Mouse (Mus musculus): Measurements from ENCODE around the gene Hsd17b14.

Gene Hsd17b14

DNA sequence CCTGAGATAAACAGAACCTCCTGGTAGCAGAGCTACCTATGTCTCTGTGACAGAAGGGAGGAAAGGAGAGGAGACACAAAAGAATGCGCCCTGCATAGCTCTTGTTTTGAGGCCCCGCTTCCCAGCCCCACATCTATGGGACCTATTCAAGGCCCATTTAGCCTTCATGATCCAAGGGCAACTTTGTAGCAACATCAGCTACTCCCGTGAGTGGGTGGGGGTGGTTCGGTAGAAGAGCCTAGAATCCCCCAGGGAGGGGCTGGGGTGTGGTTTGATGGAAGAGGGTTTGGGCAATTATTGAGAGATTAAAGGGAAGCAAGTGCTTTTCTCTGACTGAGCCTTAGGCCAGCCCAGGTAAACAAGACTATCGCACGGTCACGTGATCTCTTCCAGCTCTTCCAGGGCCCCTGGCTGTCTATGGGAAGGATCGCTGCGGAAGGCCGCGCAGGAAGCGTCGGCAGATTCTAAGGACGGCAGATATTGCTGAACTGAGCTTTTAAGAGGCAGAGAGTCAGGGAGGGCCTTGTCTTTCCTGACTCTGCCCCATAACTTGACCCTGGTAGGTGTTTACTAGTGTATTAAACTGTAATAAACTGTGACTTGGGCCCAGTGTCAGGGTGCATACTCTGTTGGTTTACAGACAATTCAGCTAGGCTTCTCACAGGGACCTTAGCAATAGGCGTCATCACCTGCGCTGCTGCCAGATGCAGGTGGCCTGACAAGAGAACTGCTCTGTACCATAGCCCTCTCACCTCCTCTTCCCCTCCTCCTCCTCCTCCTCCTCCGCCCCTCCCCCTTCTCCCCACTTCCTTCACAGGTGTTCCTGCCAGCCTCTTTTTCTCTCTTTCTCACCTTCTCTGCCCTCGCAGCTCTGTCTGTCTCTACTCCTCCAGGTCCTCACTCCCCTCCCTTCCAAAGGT lies 44.5 kb downstream of the Hsd17b14 start:
- DNase-seq (ENCODE audit: low read depth, low spot score) = no peak

DNA sequence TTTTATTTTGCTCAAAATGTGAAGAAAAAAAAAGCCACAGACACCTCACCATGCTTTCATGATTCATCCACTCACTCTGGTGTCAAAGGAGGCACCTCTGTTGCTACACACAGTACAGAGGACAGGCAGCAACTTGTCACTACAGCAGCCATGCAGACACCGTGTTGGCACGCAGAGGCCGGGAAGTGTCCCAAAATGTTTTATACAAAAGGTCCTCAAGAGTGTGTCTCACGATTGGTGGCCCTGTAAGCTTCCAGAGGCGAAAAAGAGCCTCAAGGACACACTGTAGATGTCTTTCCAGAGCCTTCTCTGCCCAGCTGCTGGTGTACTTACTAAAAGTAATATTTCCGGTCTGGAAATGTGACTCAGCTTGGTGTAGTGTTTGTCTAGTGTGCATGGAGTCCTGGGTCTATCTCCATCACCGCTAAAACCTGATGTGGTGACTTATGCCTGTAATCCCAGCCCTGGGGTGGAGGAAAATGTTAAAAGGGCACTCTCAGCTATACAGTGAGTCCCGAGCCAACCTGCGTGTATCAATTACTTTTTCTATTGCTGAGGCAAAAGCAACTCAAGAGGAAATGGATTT lies 51.1 kb downstream of the Hsd17b14 start:
- DNase-seq (ENCODE audit: low read depth, low spot score) = no peak

DNA sequence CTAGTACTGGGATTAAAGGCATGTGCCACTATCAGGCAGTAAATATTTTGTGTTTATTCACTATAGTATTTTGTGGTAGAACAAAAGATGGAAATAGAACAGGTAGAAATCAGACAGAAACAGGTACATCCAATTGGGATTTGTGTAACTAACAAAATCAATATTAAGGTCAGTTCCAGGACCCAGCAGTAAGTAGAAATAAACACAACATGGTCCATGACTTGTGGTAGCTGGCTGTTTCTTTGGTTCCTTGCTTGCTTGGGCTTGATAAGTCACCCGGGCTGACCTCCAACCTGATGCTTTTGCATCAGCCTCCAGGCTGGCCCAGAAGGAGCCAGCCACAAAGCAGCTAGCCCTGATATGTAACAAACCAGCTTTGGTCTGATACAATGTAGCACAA lies 54.8 kb downstream of the Hsd17b14 start:
- DNase-seq (ENCODE audit: low read depth, low spot score) = no peak

DNA sequence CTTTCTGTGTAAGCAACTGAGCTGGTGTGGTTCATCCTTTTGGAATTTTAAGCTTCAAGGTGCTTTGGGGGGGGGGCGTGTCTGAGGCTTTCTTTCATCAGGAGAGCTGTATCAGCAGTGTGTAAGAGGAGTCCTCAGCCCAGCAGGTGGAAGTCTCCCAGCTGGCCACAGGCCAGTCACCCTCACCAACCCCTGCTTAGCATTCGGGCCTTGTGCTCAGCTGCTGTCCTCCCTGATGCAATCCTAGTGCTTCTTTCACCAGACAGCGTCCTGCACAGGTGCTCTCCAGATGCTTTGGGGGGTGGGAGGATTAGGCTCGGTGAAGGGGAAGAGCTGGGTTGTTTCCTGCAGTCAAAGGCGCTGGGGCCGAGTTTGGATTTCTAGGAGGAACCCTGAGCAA lies 61.6 kb downstream of the Hsd17b14 start:
- peak; percentile 61 for DNase-seq (ENCODE audit: low read depth, low spot score)

DNA sequence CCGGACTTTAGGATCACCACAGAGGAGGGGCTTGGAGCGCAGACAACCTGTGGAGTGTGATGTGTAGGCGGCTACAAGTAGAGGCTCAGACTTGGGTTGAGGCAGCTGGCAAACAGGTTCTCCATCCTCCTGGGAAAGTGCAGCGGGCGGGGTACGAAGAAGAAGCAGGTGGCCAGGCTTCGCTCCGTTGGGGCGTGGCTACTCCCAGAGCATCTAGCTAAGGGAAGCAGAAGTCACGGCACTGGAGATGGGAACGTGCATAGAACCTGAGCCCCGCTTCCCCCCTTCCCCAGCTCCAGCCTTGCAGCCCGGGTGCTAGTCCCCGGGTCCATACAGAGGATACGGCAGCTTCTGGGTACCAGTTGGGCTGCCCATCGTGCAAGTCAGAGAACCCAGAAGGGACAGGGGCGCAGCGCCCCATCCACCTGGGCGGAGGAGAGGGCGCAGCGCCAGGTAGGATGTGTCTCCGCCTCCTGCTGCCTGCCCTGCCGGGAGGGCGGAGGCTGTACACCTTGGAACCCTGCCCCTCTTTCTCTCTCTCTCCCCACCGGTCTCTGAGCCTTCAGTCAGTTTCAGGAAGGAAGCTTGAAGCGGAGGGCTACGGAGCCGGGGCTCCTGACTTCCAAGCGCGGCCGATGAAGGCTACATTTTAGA lies 62.5 kb downstream of the Hsd17b14 start, which contains the start of gene Fut1:
Gene Fut1 (plus strand): TSS at position 248 of the 654 bp plus-strand sequence.
- DNase-seq (ENCODE audit: low read depth, low spot score) = peak; percentile 30

Data from mesoderm, embryonic 11.5 days (tissue).